Mouse (Mus musculus) CH12.LX (cell line): ENCODE data around the gene Tbc1d15. TPM values are rescaled to one million over a fixed set of nuclear protein-coding genes. Genes with fewer than 3 reads are reported as not detected.

Source experiments
- DNase-seq: peaks from one replicate; pipeline ENCODE4 v3.0.0-alpha.2; 2013; ENCODE audit errors: extremely low read depth
- H3K27ac ChIP-seq: 2 replicates; pipeline ENCODE4 v1.5.1; 2012; ENCODE audit warnings: low read depth, mild to moderate bottlenecking, control low read depth, moderate library complexity; ENCODE audit not compliant: insufficient read depth
- H3K27me3 ChIP-seq: replicated peaks from 2 replicates; pipeline ENCODE3; 2012; ENCODE audit warnings: inconsistent platforms
- H3K36me3 ChIP-seq, 2 experiments: replicated peaks in 1 of 2; 2 replicates each; pipeline versions ENCODE3 to v1.6.1; 2012; ENCODE audit warnings: inconsistent platforms in 1 of 2, low read length in 1 of 2, mild to moderate bottlenecking in 1 of 2, mixed read lengths in 1 of 2, moderate library complexity in 1 of 2; ENCODE audit not compliant: control insufficient read depth in 1 of 2, insufficient read depth in 1 of 2
- H3K4me1 ChIP-seq, 2 experiments: 2 replicates each; pipeline ENCODE4 v1.6.1; 2012; ENCODE audit warnings: inconsistent platforms in 1 of 2, moderate library complexity in 1 of 2; ENCODE audit not compliant: insufficient read depth in 2 of 2, control insufficient read depth in 1 of 2
- H3K4me2 ChIP-seq: 2 replicates; pipeline ENCODE4 v1.6.1; 2012; ENCODE audit warnings: low read depth, mild to moderate bottlenecking, control low read depth; ENCODE audit not compliant: poor library complexity, insufficient read depth, severe bottlenecking
- H3K4me3 ChIP-seq, 3 experiments: fragments of 150-350 bp in 1 of 3; sonication (generic) in 1 of 3; replicated peaks in 1 of 3; 2 replicates each; pipeline versions ENCODE3 to v1.5.1; 2011 to 2012; ENCODE audit warnings: low read depth in 2 of 3, low read length in 2 of 3, mild to moderate bottlenecking in 2 of 3, moderate library complexity in 2 of 3, control low read depth in 1 of 3, improper control_type of control experiment in 1 of 3, inconsistent platforms in 1 of 3, mixed read lengths in 1 of 3; ENCODE audit not compliant: poor library complexity in 1 of 3
- H3K79me2 ChIP-seq: replicated peaks from 2 replicates; pipeline ENCODE4 v1.6.1; 2012; ENCODE audit warnings: mild to moderate bottlenecking, moderate library complexity; ENCODE audit not compliant: control insufficient read depth, poor library complexity, insufficient read depth, severe bottlenecking; ENCODE audit errors: extremely low read depth
- H3K9ac ChIP-seq: 2 replicates; pipeline ENCODE4 v1.6.1; 2012; ENCODE audit warnings: low read depth, mild to moderate bottlenecking, control low read depth, moderate library complexity; ENCODE audit not compliant: insufficient read depth
- H3K9me3 ChIP-seq: replicated peaks from 2 replicates; pipeline ENCODE3; 2012; ENCODE audit warnings: low read length, inconsistent platforms, mixed read lengths
- BHLHE40 ChIP-seq: IDR thresholded peaks from 2 replicates; pipeline ENCODE4 v1.6.1; 2011; ENCODE audit warnings: mild to moderate bottlenecking, low read depth, low read length, improper control_type of control experiment
- CHD2 ChIP-seq: IDR thresholded peaks from 2 replicates; pipeline ENCODE4 v1.6.1; 2011; ENCODE audit warnings: low read length, improper control_type of control experiment
- CTCF ChIP-seq, 2 experiments: IDR thresholded peaks in 1 of 2; conservative IDR thresholded peaks in 1 of 2; 2 replicates each; pipeline ENCODE4 v1.5.1; 2011 to 2012; ENCODE audit warnings: low read depth in 2 of 2, low read length in 2 of 2, improper control_type of control experiment in 1 of 2, inconsistent platforms in 1 of 2, mild to moderate bottlenecking in 1 of 2, moderate library complexity in 1 of 2
- EP300 ChIP-seq: IDR thresholded peaks from 2 replicates; pipeline ENCODE4 v1.6.1; 2011; ENCODE audit warnings: low read length, improper control_type of control experiment
- ETS1 ChIP-seq: conservative IDR thresholded peaks from 2 replicates; pipeline ENCODE4 v1.6.1; 2012; ENCODE audit warnings: low read depth, mild to moderate bottlenecking, inconsistent platforms, low read length, improper control_type of control experiment, moderate library complexity
- GABPA ChIP-seq: IDR thresholded peaks from 2 replicates; pipeline ENCODE4 v1.6.1; 2012; ENCODE audit warnings: low read depth, low read length, improper control_type of control experiment, inconsistent platforms; ENCODE audit not compliant: insufficient replicate concordance
- HCFC1 ChIP-seq: IDR thresholded peaks from 2 replicates; pipeline ENCODE4 v1.6.1; 2012; ENCODE audit warnings: low read depth, mild to moderate bottlenecking, inconsistent platforms, low read length, improper control_type of control experiment
- JUN ChIP-seq: IDR thresholded peaks from 2 replicates; pipeline ENCODE4 v1.6.1; 2011; ENCODE audit warnings: low read depth, mild to moderate bottlenecking, low read length, improper control_type of control experiment, moderate library complexity; ENCODE audit not compliant: insufficient read depth
- JUND ChIP-seq: conservative IDR thresholded peaks from 2 replicates; pipeline ENCODE4 v1.6.1; 2011; ENCODE audit warnings: low read depth, low read length, improper control_type of control experiment
- KAT2A ChIP-seq: IDR thresholded peaks from 2 replicates; pipeline ENCODE4 v1.6.1; 2012; ENCODE audit warnings: low read length, improper control_type of control experiment, inconsistent platforms; ENCODE audit not compliant: insufficient replicate concordance
- MAX ChIP-seq: IDR thresholded peaks from 2 replicates; pipeline ENCODE4 v1.6.1; 2011; ENCODE audit warnings: low read length, improper control_type of control experiment
- MAZ ChIP-seq: IDR thresholded peaks from 2 replicates; pipeline ENCODE4 v1.6.1; 2012; ENCODE audit warnings: low read depth, mild to moderate bottlenecking, inconsistent platforms, low read length, improper control_type of control experiment, moderate library complexity
- MEF2A ChIP-seq: IDR thresholded peaks from 2 replicates; pipeline ENCODE4 v1.6.1; 2014; ENCODE audit warnings: low read depth, mild to moderate bottlenecking, inconsistent platforms, low read length, improper control_type of control experiment, borderline replicate concordance
- MXI1 ChIP-seq: IDR thresholded peaks from 2 replicates; pipeline ENCODE4 v1.6.1; 2011; ENCODE audit warnings: mild to moderate bottlenecking, low read depth, low read length, improper control_type of control experiment
- MYC ChIP-seq: IDR thresholded peaks from 2 replicates; pipeline ENCODE4 v1.6.1; 2011; ENCODE audit warnings: low read depth, mild to moderate bottlenecking, improper control_type of control experiment, low read length
- NELFE ChIP-seq: IDR thresholded peaks from 2 replicates; pipeline ENCODE4 v1.6.1; 2011; ENCODE audit warnings: low read depth, low read length, improper control_type of control experiment
- POLR2A ChIP-seq: IDR thresholded peaks from 2 replicates; pipeline ENCODE4 v1.6.1; 2011; ENCODE audit warnings: low read depth, mild to moderate bottlenecking, improper control_type of control experiment, low read length
- POLR2AphosphoS2 ChIP-seq: IDR thresholded peaks from 2 replicates; pipeline ENCODE4 v1.6.1; 2011; ENCODE audit warnings: low read depth, low read length, improper control_type of control experiment
- RCOR1 ChIP-seq: conservative IDR thresholded peaks from 2 replicates; pipeline ENCODE4 v1.6.1; 2012; ENCODE audit warnings: low read depth, mild to moderate bottlenecking, inconsistent platforms, low read length, improper control_type of control experiment
- SIN3A ChIP-seq: IDR thresholded peaks from 2 replicates; pipeline ENCODE4 v1.6.1; 2012; ENCODE audit warnings: low read length, improper control_type of control experiment, inconsistent platforms
- TCF12 ChIP-seq: IDR thresholded peaks from 2 replicates; pipeline ENCODE4 v1.6.1; 2014; ENCODE audit warnings: low read depth, mild to moderate bottlenecking, inconsistent platforms, low read length, improper control_type of control experiment
- USF1 ChIP-seq: IDR thresholded peaks from 2 replicates; pipeline ENCODE4 v1.6.1; 2014; ENCODE audit warnings: low read depth, mild to moderate bottlenecking, inconsistent platforms, low read length, improper control_type of control experiment
- USF2 ChIP-seq: conservative IDR thresholded peaks from 2 replicates; pipeline ENCODE4 v1.6.1; 2011; ENCODE audit warnings: low read depth, low read length, improper control_type of control experiment
- ZMIZ1 ChIP-seq: IDR thresholded peaks from 2 replicates; pipeline ENCODE4 v1.6.1; 2012; ENCODE audit warnings: low read depth, mild to moderate bottlenecking, inconsistent platforms, low read length, improper control_type of control experiment
- ZNF384 ChIP-seq: IDR thresholded peaks from 2 replicates; pipeline ENCODE4 v1.6.1; 2012; ENCODE audit warnings: low read depth, low read length, improper control_type of control experiment, inconsistent platforms
- dilution Hi-C: fragments of 300-500 bp; cut with MboI; formaldehyde crosslinking; loops from 2 replicates; pipeline ENCODE4 v1.14.3; 2020; ENCODE audit warnings: low sequenced_read_pairs; ENCODE audit not compliant: extremely low pct_unique_long_range_greater_than_20kb, extremely low pct_ligation_motif_present
- in situ Hi-C: fragments of 300-500 bp; cut with MboI; formaldehyde crosslinking; loops from 3 replicates; pipeline ENCODE4 v1.14.3; 2019; ENCODE audit warnings: low sequenced_read_pairs, low pct_ligation_motif_present, low pct_unique_long_range_greater_than_20kb, mixed read lengths
- polyA plus RNA-seq: library from polyadenylated mRNA; unstranded; fragments of >175 nt; gene quantifications from 2 replicates; pipeline ENCODE4 v1.2.1, GENCODE M21; 2012; ENCODE audit warnings: low read depth; ENCODE audit not compliant: insufficient read length
- total RNA-seq, 2 experiments: library from RNA; depleted of rRNA; stranded (reverse); fragments of 300-350 nt in 1 of 2; fragments of >200 nt in 1 of 2; gene quantifications; 2 replicates each; pipeline ENCODE4 v1.2.3; 2012 to 2014

The Tbc1d15 gene
- total and polyA plus RNA-seq, 3 experiments = 13.4 to 59.5 (median 23.3) TPM

GRCm38 (mm10) chr10:115232513-115232912 is 18.8 kb downstream of the Tbc1d15 start:
- H3K4me3 ChIP-seq = no peak overlapping the region
- H3K36me3 ChIP-seq = peaks cover 31 to 75% of the 10 kb centered on the region in 2 experiments
- in situ Hi-C loops = no loop called here
- H3K27ac ChIP-seq = no peak overlapping the region
- no peak for TF ChIP-seq EP300
- no peak for TF ChIP-seq POLR2A
- no peak for TF ChIP-seq TCF12
- TF ChIP-seq RCOR1 = no peak
- TF ChIP-seq KAT2A = no peak
- no peak for TF ChIP-seq MXI1
- no peak for TF ChIP-seq POLR2AphosphoS2
- TF ChIP-seq MYC = no peak
- TF ChIP-seq CHD2 = no peak
- TF ChIP-seq, all 38 proteins: peak for 0
- H3K79me2 ChIP-seq = no peaks in the 10 kb centered on the region; the same call in 1 of the 2 replicates
- dilution Hi-C loops = no loop called here
- no peaks in the 10 kb centered on the region for H3K27me3 ChIP-seq
- H3K9ac ChIP-seq = no peak overlapping the region
- H3K9me3 ChIP-seq = no peaks in the 10 kb centered on the region
- H3K4me1 ChIP-seq = peaks cover 9 to 44% of the 10 kb centered on the region in 2 experiments
- no peak overlapping the region for H3K4me2 ChIP-seq
- DNase-seq = no peak

- Histone ChIP-seq H3K4me3 (no peak overlapping the region), H3K9ac (no peak overlapping the region), H3K4me1 (peaks cover 5 to 9% of the 10 kb centered on the region in 2 experiments), H3K9me3 (no peaks in the 10 kb centered on the region), H3K27me3 (no peaks in the 10 kb centered on the region), H3K36me3 (peaks cover 34 to 77% of the 10 kb centered on the region in 2 experiments), H3K4me2 (no peak overlapping the region), H3K27ac (no peak overlapping the region), H3K79me2 (no peaks in the 10 kb centered on the region; the same call in 1 of the 2 replicates)
- no peak for TF ChIP-seq KAT2A
- TF ChIP-seq BHLHE40 = no peak
- no peak for TF ChIP-seq MAZ
- dilution Hi-C loops (no loop called here), in situ Hi-C loops (no loop called here)
- DNase-seq = no peak
These were observed 22.2 kb downstream of the Tbc1d15 start for GRCm38 (mm10) chr10:115229023-115229422.

- TF ChIP-seq USF2 (no peak), JUND (no peak), NELFE (no peak), MXI1 (no peak), TCF12 (no peak), EP300 (no peak), MAX (no peak), GABPA (no peak), ZNF384 (no peak), HCFC1 (no peak), USF1 (no peak), MEF2A (no peak), MAZ (no peak), CHD2 (no peak), JUN (no peak), CTCF (conservative IDR thresholded peaks at IDR 0.05 in 1 of 2, IDR thresholded peaks at IDR 0.05 in 1 of 2; ENCODE audit: low read depth in 2 of 2, low read length in 2 of 2) (no peak), ZMIZ1 (no peak), RCOR1 (no peak), ETS1 (no peak), SIN3A (no peak)
- Histone ChIP-seq H3K79me2 (no peaks in the 10 kb centered on the region), H3K27me3 (no peaks in the 10 kb centered on the region), H3K9ac (no peak overlapping the region), H3K4me2 (no peak overlapping the region), H3K27ac (no peak overlapping the region), H3K4me1 (no peaks in the 10 kb centered on the region), H3K9me3 (no peaks in the 10 kb centered on the region), H3K36me3 (peaks cover 29 to 76% of the 10 kb centered on the region in 2 experiments), H3K4me3 (no peak overlapping the region)
- dilution Hi-C loops (no loop called here), in situ Hi-C loops (no loop called here)
- no peak for DNase-seq
These were observed 24.7 kb downstream of the Tbc1d15 start for GRCm38 (mm10) chr10:115226586-115226985.
